Mouse (Mus musculus) intestine, embryonic 16.5 days (tissue): ENCODE measurements around the gene Cdc6. TPM values are rescaled to one million over a fixed set of nuclear protein-coding genes. Genes with fewer than 3 reads are reported as not detected.
"Not testable (repeated sequence)": the region's sequence is repeated elsewhere in the genome, so short reads cannot be mapped to it uniquely, and the experiment has no call there.

Source experiments
- ATAC-seq: fragments of 200-750 bp; cut with Nextera tagmentation; 2 replicates; pipeline ENCODE4 v1.8.0; 2017; ENCODE audit warnings: moderate TSS enrichment, moderate library complexity
- H3K27ac ChIP-seq: fragments of 300-500 bp; sonication (generic); 2 replicates; pipeline ENCODE4 v1.5.1; 2014; ENCODE audit warnings: mild to moderate bottlenecking, low read length
- H3K27me3 ChIP-seq: fragments of 300-500 bp; sonication (generic); replicated peaks from 2 replicates; pipeline ENCODE4 v1.6.1; 2014; ENCODE audit warnings: low read length, control low read depth, mixed read lengths; ENCODE audit not compliant: control insufficient read depth, insufficient read depth
- H3K36me3 ChIP-seq: fragments of 300-500 bp; sonication (generic); 2 replicates; pipeline ENCODE4 v1.6.1; 2014; ENCODE audit warnings: low read length, control low read depth; ENCODE audit not compliant: control insufficient read depth, insufficient read depth
- H3K4me1 ChIP-seq: fragments of 300-500 bp; sonication (generic); 2 replicates; pipeline ENCODE4 v1.6.1; 2014; ENCODE audit warnings: low read length, control low read depth, mixed read lengths; ENCODE audit not compliant: control insufficient read depth, insufficient read depth
- H3K4me2 ChIP-seq: fragments of 300-500 bp; sonication (generic); 2 replicates; pipeline ENCODE4 v1.6.1; 2014; ENCODE audit warnings: low read depth, low read length, control low read depth
- H3K4me3 ChIP-seq: fragments of 300-500 bp; sonication (generic); 2 replicates; pipeline ENCODE4 v1.5.1; 2014; ENCODE audit warnings: mild to moderate bottlenecking, low read length
- H3K9ac ChIP-seq: fragments of 300-500 bp; sonication (generic); 2 replicates; pipeline ENCODE4 v1.6.1; 2014; ENCODE audit warnings: low read depth, low read length
- H3K9me3 ChIP-seq: fragments of 300-500 bp; sonication (generic); 2 replicates; pipeline ENCODE4 v1.6.1; 2016; ENCODE audit warnings: low read length, control low read depth; ENCODE audit not compliant: control insufficient read depth
- WGBS: fragments of 180-500 bp; shearing (Covaris S2); extraction: QIAGEN DNeasy Blood & Tissue Kit; methylation state at CpG from one replicate; pipeline ENCODE4 v1.1.7; 2014; 5-methylcytosine and 5-hydroxymethylcytosine counted together
- polyA plus RNA-seq: library from polyadenylated mRNA; unstranded; fragments of >200 nt; fragmentation: Nextera tagmentation; extraction: Ambion mirVana; gene quantifications from 2 replicates; pipeline ENCODE4 v1.2.1, GENCODE M21; 2015

The Cdc6 gene
- polyA plus RNA-seq, 1 experiment from 2014 or later = 23.0 TPM

- peak; percentile 49 for ATAC-seq
- peaks cover 7% of the 10 kb centered on the region; the same call in 1 of the 2 replicates for H3K36me3 ChIP-seq
- H3K4me2 ChIP-seq = peak overlapping the region; percentile 14; the same call in 1 of the 2 replicates
- WGBS = 67% methylated on average over 2 of the region's 2 CpGs
- H3K4me1 ChIP-seq = peaks cover 41% of the 10 kb centered on the region
- no peak overlapping the region for H3K4me3 ChIP-seq
- peak overlapping the region; percentile 94 for H3K27ac ChIP-seq
- H3K27me3 ChIP-seq = no peaks in the 10 kb centered on the region
- H3K9ac ChIP-seq = no peak overlapping the region
- no peaks in the 10 kb centered on the region for H3K9me3 ChIP-seq
Measured at GRCm38 (mm10) chr11:98904577-98904976, 3.0 kb upstream of the Cdc6 start.

GRCm38 (mm10) chr11:98905033-98905432 is 2.6 kb upstream of the Cdc6 start:
- Histone ChIP-seq H3K9me3 (no peaks in the 10 kb centered on the region), H3K4me3 (no peak overlapping the region), H3K36me3 (peaks cover 4% of the 10 kb centered on the region; the same call in 1 of the 2 replicates), H3K4me1 (peaks cover 41% of the 10 kb centered on the region), H3K27ac (peak overlapping the region; percentile 94), H3K27me3 (no peaks in the 10 kb centered on the region), H3K9ac (0 out of 2 replicates have a peak overlapping the region, but pooled peaks have one; percentile 21), H3K4me2 (peak overlapping the region; percentile 41; the same call in 1 of the 2 replicates)
- ATAC-seq = peak; percentile 87
- 51% methylated on average over 7 of the region's 7 CpGs for WGBS

GRCm38 (mm10) chr11:98905583-98905982 is 2.0 kb upstream of the Cdc6 start:
- H3K27ac ChIP-seq = peak overlapping the region; percentile 94
- H3K4me3 ChIP-seq = no peak overlapping the region
- peaks cover 7% of the 10 kb centered on the region; the same call in 1 of the 2 replicates for H3K36me3 ChIP-seq
- H3K4me2 ChIP-seq = peak overlapping the region; percentile 41
- peaks cover 41% of the 10 kb centered on the region for H3K4me1 ChIP-seq
- 44% methylated on average over 4 of the region's 4 CpGs for WGBS
- H3K9me3 ChIP-seq = no peaks in the 10 kb centered on the region
- ATAC-seq = peak; percentile 73
- H3K9ac ChIP-seq = 0 out of 2 replicates have a peak overlapping the region, but pooled peaks have one; percentile 21
- no peaks in the 10 kb centered on the region for H3K27me3 ChIP-seq

- ATAC-seq = no peak
- WGBS = 53% methylated on average over 5 of the region's 5 CpGs
- no peaks in the 10 kb centered on the region for H3K27me3 ChIP-seq
- H3K4me2 ChIP-seq = peak overlapping the region; percentile 53
- peak overlapping the region; percentile 94; the same call in 1 of the 2 replicates for H3K27ac ChIP-seq
- 0 out of 2 replicates have a peak, but pooled peaks cover 6% of the 10 kb centered on the region for H3K36me3 ChIP-seq
- 0 out of 2 replicates have a peak overlapping the region, but pooled peaks have one; percentile 47 for H3K9ac ChIP-seq
- H3K9me3 ChIP-seq = no peaks in the 10 kb centered on the region
- peaks cover 44% of the 10 kb centered on the region for H3K4me1 ChIP-seq
- H3K4me3 ChIP-seq = peak overlapping the region; percentile 34; the same call in 1 of the 2 replicates
Measured at GRCm38 (mm10) chr11:98907063-98907436, 551 bp upstream of the Cdc6 start.

- Histone ChIP-seq H3K36me3 (0 out of 2 replicates have a peak, but pooled peaks cover 6% of the 10 kb centered on the region), H3K9ac (peak overlapping the region; percentile 26; the same call in 1 of the 2 replicates), H3K27me3 (no peaks in the 10 kb centered on the region), H3K4me3 (peak overlapping the region; percentile 6; the same call in 1 of the 2 replicates), H3K4me1 (peaks cover 32% of the 10 kb centered on the region), H3K27ac (no peak overlapping the region), H3K9me3 (no peaks in the 10 kb centered on the region), H3K4me2 (no peak overlapping the region; the same call in 1 of the 2 replicates)
- no peak for ATAC-seq
- WGBS = 32% methylated on average over 6 of the region's 6 CpGs
Measured at GRCm38 (mm10) chr11:98909654-98910053, 2.1 kb downstream of the Cdc6 start.

- H3K36me3 ChIP-seq = 0 out of 2 replicates have a peak, but pooled peaks cover 6% of the 10 kb centered on the region
- H3K27ac ChIP-seq = no peak overlapping the region
- no peak overlapping the region for H3K4me2 ChIP-seq
- no peak for ATAC-seq
- no peak overlapping the region for H3K4me3 ChIP-seq
- no peaks in the 10 kb centered on the region for H3K9me3 ChIP-seq
- H3K9ac ChIP-seq = no peak overlapping the region
- H3K4me1 ChIP-seq = peaks cover 32% of the 10 kb centered on the region
- no peaks in the 10 kb centered on the region for H3K27me3 ChIP-seq
- 87% methylated on average over 11 of the region's 11 CpGs for WGBS
Measured at GRCm38 (mm10) chr11:98910415-98910814, 2.8 kb downstream of the Cdc6 start.

GRCm38 (mm10) chr11:98911498-98911897 is 3.9 kb downstream of the Cdc6 start:
- WGBS = 77% methylated on average over 5 of the region's 5 CpGs

GRCm38 (mm10) chr11:98914196-98914595 is 6.6 kb downstream of the Cdc6 start:
- no peak overlapping the region for H3K27ac ChIP-seq
- H3K4me3 ChIP-seq = no peak overlapping the region
- H3K36me3 ChIP-seq = 0 out of 2 replicates have a peak, but pooled peaks cover 6% of the 10 kb centered on the region
- H3K27me3 ChIP-seq = no peaks in the 10 kb centered on the region
- no peak overlapping the region for H3K9ac ChIP-seq
- peaks cover 9% of the 10 kb centered on the region for H3K4me1 ChIP-seq
- no peak for ATAC-seq
- no peak overlapping the region for H3K4me2 ChIP-seq
- WGBS = 52% methylated on average over 11 of the region's 11 CpGs
- H3K9me3 ChIP-seq = no peaks in the 10 kb centered on the region

More at GRCm38 (mm10) chr11:98911498-98911897, 3.9 kb downstream of the Cdc6 start:
- Histone ChIP-seq H3K4me2 (no peak overlapping the region), H3K27ac (no peak overlapping the region), H3K4me3 (no peak overlapping the region), H3K9ac (no peak overlapping the region), H3K9me3 (no peaks in the 10 kb centered on the region), H3K27me3 (no peaks in the 10 kb centered on the region), H3K4me1 (peaks cover 26% of the 10 kb centered on the region), H3K36me3 (0 out of 2 replicates have a peak, but pooled peaks cover 6% of the 10 kb centered on the region)
- no peak for ATAC-seq

- not testable (repeated sequence) for H3K36me3 ChIP-seq
Measured at GRCm38 (mm10) chr11:98916376-98916775, 8.8 kb downstream of the Cdc6 start.

More at GRCm38 (mm10) chr11:98916376-98916775, 8.8 kb downstream of the Cdc6 start:
- H3K9me3 ChIP-seq, H3K27ac ChIP-seq, H3K4me1 ChIP-seq, H3K4me3 ChIP-seq, H3K4me2 ChIP-seq, H3K27me3 ChIP-seq, H3K9ac ChIP-seq, ATAC-seq: not testable (repeated sequence)
- 93% methylated on average over 3 of the region's 3 CpGs for WGBS
